Mouse (Mus musculus) megakaryocyte, embryonic 14.5 days (primary cell): ENCODE results near the gene Zbtb20. TPM values are rescaled to one million over a fixed set of nuclear protein-coding genes. Genes with fewer than 3 reads are reported as not detected.

Experiments
- H3K27me3 ChIP-seq: replicated peaks from 2 replicates; pipeline ENCODE3; 2012; ENCODE audit warnings: inconsistent platforms
- H3K36me3 ChIP-seq: replicated peaks from 2 replicates; pipeline ENCODE3; 2012; ENCODE audit warnings: low read length, inconsistent platforms, mixed read lengths
- H3K4me1 ChIP-seq: 2 replicates; pipeline ENCODE4 v1.6.1; 2012; ENCODE audit warnings: inconsistent platforms
- H3K4me3 ChIP-seq: replicated peaks from 2 replicates; pipeline ENCODE3; 2012; ENCODE audit warnings: moderate library complexity, mild to moderate bottlenecking, inconsistent platforms
- H3K9me3 ChIP-seq: 2 replicates; pipeline ENCODE4 v1.6.1; 2012; ENCODE audit warnings: inconsistent platforms
- FLI1 ChIP-seq: IDR thresholded peaks from 2 replicates; pipeline ENCODE4 v1.6.1; 2012; ENCODE audit warnings: low read length, inconsistent platforms, mixed read lengths
- GATA1 ChIP-seq: IDR thresholded peaks from 3 replicates; pipeline ENCODE4 v1.6.1; 2012; ENCODE audit warnings: mixed read lengths, low read length, inconsistent platforms, borderline replicate concordance
- polyA plus RNA-seq: library from polyadenylated mRNA; stranded (reverse); fragments of >175 nt; gene quantifications from 2 replicates; pipeline ENCODE4 v1.2.3, GENCODE M21; 2012; ENCODE audit warnings: low replicate concordance; ENCODE audit not compliant: insufficient read depth

The Zbtb20 gene
- polyA plus RNA-seq, 1 experiment: 2.4 TPM

DNA sequence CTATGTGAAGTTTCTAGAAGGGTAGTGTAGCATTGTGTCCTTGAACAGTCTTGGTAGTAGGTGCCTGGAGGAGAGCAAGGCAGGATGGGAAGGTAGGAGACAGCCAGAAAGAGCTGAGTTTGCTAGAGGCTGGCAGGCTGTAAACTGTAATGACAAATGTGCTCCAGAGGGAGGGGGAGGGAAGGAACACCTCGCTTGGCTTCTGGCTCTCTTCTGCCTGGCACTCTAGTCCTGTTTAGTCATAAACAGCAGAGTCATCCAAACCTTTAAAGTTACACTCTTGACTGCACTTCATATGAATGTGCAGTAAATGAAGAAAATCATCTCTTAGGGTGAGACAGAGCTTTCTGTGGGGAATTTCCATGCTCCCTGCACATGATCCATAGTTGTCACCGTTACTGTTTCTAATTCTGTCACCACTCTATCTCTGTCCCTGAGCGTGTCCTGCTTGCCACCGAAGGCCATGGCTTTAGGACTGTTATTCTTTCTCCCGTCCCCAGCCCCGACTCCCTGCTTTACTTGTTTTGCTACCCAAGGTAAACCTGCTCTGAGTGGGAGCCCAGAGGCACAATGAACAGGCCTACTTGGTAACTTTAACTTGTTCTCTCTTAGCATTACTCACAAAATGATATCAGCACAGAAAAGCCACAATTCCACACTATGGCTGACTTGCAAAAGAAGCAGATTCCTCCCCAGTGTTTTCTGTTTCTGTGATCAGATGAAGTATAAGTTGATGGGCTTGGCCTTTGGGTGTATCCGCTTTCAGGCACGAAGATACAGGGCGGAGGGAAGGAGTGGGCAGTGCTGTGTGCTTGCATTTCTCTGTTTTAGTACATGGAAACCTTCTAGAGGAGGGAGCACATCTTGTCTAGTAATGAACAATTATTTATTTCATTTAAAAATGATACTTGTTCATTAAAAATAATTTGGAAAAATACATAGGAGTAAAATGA lies 427.8 kb downstream of the Zbtb20 start:
- H3K9me3 ChIP-seq: no peaks in the 10 kb centered on the region
- no peak for TF ChIP-seq FLI1
- no peak for TF ChIP-seq GATA1
- H3K36me3 ChIP-seq: no peaks in the 10 kb centered on the region
- H3K4me3 ChIP-seq: no peak overlapping the region
- H3K4me1 ChIP-seq: peaks cover 6% of the 10 kb centered on the region; the same call in 1 of the 2 replicates
- no peaks in the 10 kb centered on the region for H3K27me3 ChIP-seq

DNA sequence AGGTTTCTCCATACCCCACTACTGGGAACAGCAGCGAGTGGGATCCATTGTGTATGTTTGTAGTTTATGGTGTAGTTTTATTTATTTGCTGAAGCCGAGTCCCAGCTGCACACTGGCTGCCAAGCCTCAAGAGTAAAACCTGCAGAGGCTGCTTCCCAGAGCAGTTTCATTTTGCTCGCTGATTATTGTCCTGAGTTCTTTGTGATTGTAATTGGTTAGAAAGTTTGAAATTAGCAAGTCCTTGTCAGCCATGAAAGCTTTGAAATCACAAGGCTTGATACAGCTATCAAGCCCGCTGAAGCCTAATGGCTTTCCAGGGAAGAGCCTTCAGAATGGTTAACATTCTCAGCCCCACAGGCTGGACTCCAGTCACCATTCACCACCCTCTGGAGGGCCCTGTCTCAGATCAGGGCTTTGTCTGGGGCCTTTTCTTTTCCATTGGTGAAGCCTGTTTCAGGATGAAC lies 434.3 kb downstream of the Zbtb20 start:
- H3K36me3 ChIP-seq: no peaks in the 10 kb centered on the region
- H3K4me1 ChIP-seq: no peaks in the 10 kb centered on the region
- H3K9me3 ChIP-seq: peaks cover 14% of the 10 kb centered on the region
- no peaks in the 10 kb centered on the region for H3K27me3 ChIP-seq
- TF ChIP-seq FLI1 (no peak), GATA1 (no peak)
- no peak overlapping the region for H3K4me3 ChIP-seq

DNA sequence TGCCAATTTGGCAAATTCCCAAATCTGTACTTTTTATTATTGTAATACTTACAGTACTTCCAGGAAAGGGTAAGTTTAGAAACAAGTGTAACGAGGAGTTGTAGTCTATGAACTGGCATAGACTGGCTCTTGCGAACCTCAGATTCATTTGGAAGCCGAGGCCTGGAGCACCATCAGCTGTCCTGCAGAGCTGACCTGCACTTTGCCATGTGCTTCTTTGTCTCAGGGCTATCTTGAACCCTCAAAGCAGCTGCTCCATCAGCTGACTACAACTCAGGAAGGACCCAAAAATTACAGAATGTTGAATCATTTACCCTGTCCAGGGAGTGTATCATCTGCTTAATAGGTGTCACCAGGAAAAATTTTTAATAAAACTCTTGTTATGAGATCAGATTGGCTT lies 448.3 kb downstream of the Zbtb20 start:
- Histone ChIP-seq H3K36me3 (no peaks in the 10 kb centered on the region), H3K9me3 (no peaks in the 10 kb centered on the region), H3K4me1 (no peaks in the 10 kb centered on the region), H3K4me3 (no peak overlapping the region), H3K27me3 (no peaks in the 10 kb centered on the region)
- no peak for TF ChIP-seq FLI1
- TF ChIP-seq GATA1: no peak

DNA sequence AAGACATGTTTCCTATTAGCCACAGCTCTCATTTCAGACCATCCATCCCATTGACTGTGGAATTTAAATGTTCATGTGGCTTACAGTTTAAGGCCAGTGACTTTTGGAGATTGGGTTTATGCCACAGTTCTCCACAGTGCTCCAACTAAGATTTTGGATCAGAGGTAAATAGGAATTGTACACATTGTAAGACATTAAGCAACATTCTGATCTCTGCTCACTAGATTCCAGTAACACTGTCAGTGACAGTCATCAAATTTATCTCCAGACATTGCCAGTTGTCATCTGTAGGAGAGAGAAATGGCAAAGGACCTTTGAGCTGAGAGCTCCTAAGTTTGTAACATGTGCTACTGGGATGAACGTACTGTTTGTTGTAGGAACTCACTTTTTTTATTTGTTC lies 452.5 kb downstream of the Zbtb20 start:
- Histone ChIP-seq H3K4me1 (no peaks in the 10 kb centered on the region), H3K4me3 (no peak overlapping the region), H3K9me3 (no peaks in the 10 kb centered on the region), H3K36me3 (no peaks in the 10 kb centered on the region), H3K27me3 (no peaks in the 10 kb centered on the region)
- TF ChIP-seq FLI1: no peak
- TF ChIP-seq GATA1: no peak

DNA sequence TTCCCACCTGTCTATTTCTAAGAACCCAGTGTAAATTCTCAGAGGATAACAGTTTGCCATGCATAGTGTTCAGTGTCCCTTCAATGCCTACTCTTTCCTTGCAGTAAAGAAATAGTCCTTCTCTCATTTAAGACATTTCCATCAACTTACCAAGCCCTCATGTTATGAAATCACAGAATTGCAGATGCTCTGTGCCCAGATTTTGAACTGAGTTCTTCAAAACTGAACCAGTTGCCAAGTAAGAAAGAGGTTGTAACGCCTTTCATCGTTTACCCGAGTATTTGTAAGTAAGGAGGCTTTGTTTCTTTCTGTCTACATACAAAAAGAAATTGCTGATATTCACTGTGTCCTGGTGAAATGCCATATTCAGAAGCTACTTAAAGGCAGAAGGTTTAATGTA lies 454.5 kb downstream of the Zbtb20 start:
- no peaks in the 10 kb centered on the region for H3K27me3 ChIP-seq
- H3K36me3 ChIP-seq: no peaks in the 10 kb centered on the region
- no peak overlapping the region for H3K4me3 ChIP-seq
- H3K4me1 ChIP-seq: no peaks in the 10 kb centered on the region
- TF ChIP-seq FLI1: no peak
- no peak for TF ChIP-seq GATA1
- no peaks in the 10 kb centered on the region for H3K9me3 ChIP-seq

DNA sequence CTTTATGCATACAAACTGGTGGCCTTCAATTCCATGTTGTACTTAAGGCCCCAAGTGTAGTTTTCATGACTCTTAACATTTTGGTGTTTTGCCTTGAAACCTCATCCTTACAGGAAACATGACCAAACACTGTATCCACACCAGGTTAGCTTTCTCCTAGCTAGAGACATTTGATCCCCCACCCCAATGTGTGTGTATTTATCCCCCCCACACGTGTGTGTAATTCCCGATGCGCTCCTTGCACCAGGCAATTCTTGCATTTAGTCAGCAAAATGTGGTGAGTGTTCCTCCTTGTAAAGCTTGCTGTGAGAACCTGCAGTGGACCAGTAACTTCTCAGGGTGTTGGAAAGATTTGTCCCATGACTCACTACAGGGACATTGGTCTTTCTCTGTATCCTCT lies 455.8 kb downstream of the Zbtb20 start:
- Histone ChIP-seq H3K4me1 (no peaks in the 10 kb centered on the region), H3K36me3 (no peaks in the 10 kb centered on the region), H3K9me3 (no peaks in the 10 kb centered on the region), H3K27me3 (no peaks in the 10 kb centered on the region), H3K4me3 (no peak overlapping the region)
- no peak for TF ChIP-seq GATA1
- no peak for TF ChIP-seq FLI1

DNA sequence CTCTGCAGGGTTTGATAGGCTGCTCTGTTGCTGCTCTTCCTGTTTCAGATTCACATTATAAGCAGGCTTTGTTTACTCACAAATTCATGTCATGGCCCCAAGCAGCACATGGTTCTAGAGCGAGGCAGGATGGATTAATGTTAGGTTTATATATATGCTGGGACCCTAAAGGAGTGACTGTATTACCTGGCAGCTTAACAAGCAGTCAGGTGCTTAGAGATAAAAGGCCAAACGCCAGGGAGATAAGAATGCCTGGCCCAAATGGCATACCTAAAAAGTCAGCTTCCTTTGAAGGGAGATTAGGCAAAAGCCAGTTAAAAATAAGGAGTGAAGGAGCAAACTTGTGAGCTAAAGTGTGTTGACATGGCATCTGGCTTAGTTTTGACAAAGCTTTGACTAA lies 457.1 kb downstream of the Zbtb20 start:
- TF ChIP-seq GATA1: no peak
- no peaks in the 10 kb centered on the region for H3K4me1 ChIP-seq
- no peaks in the 10 kb centered on the region for H3K36me3 ChIP-seq
- H3K4me3 ChIP-seq: no peak overlapping the region
- H3K27me3 ChIP-seq: no peaks in the 10 kb centered on the region
- no peaks in the 10 kb centered on the region for H3K9me3 ChIP-seq

DNA sequence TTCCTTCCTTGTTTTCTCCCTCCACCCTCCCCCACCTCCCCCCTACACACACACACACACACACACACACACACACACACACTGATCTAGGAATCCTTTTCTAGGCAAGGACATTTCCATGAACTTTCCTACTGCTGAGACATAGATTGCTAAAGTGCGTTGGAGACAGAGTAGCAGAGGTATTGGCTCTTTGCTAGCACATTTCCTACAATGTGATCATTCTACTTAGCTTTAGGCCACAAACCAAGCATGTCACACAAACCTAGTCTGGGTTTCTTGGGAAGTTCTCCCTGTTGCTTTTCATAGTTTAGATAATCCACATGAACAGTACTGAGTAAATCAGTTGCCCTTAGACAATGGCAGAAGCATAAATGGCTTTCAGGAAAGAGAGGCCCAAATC lies 457.6 kb downstream of the Zbtb20 start:
- Histone ChIP-seq H3K4me1 (no peaks in the 10 kb centered on the region), H3K27me3 (no peaks in the 10 kb centered on the region), H3K4me3 (no peak overlapping the region), H3K9me3 (no peaks in the 10 kb centered on the region), H3K36me3 (no peaks in the 10 kb centered on the region)
- TF ChIP-seq GATA1 (no peak), FLI1 (no peak)

DNA sequence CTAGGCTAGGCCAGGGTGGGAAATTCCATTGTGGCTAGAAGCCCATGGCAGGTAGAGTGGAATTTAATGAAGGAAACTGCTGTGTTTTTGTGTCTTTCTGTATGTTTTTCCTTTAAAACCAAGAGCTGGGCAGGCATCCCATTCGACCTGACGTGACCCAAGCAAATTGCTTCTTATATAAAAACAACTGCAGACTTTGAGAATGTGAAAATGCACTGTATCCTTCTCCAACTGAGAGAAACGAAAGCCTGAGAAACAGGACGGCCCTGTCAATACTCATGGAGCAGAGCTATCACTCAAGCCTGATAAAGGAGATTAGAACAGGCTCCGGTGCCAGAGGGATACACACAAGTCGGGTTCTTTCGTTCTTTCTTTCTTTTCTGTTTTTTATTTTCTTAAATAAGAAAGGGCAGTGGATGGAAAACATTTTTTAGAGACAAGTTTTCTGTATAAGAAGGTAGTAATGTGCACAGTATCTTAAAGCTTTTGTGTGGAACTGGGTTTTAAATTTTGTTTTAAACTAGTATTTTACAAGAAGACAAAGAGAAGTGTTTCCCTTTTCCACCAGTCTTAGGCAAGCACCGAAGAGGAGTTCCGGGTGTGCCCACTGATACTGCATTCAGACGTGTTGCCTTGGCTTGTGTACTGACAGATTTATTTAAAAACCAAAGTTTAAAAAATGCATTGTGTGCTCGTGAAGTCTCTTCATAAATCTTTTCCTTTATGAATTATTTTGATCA lies 458.9 kb downstream of the Zbtb20 start:
- H3K4me1 ChIP-seq: no peaks in the 10 kb centered on the region
- TF ChIP-seq FLI1 (no peak), GATA1 (no peak)
- H3K9me3 ChIP-seq: no peaks in the 10 kb centered on the region
- H3K4me3 ChIP-seq: no peak overlapping the region
- H3K36me3 ChIP-seq: no peaks in the 10 kb centered on the region
- no peaks in the 10 kb centered on the region for H3K27me3 ChIP-seq
